Mouse (Mus musculus) MEL (cell line): ENCODE data around the gene Smurf1. TPM values are rescaled to one million over a fixed set of nuclear protein-coding genes. Genes with fewer than 3 reads are reported as not detected.

Source experiments
- DNase-seq: peaks from one replicate; pipeline ENCODE4 v3.0.0; 2011; ENCODE audit warnings: low read depth, low spot score
- H3K27ac ChIP-seq: 2 replicates; pipeline ENCODE4 v1.5.1; 2012; ENCODE audit warnings: low read depth, mild to moderate bottlenecking, control low read depth, low read length, moderate library complexity; ENCODE audit not compliant: control insufficient read depth
- H3K27me3 ChIP-seq, 2 experiments: fragments of 150-350 bp in 1 of 2; sonication (generic) in 1 of 2; 2 replicates each; pipeline ENCODE4 v1.6.1; 2012; ENCODE audit warnings: low read length in 2 of 2, mild to moderate bottlenecking in 2 of 2, improper control_type of control experiment in 1 of 2, moderate library complexity in 1 of 2; ENCODE audit not compliant: insufficient read depth in 2 of 2, control insufficient read depth in 1 of 2
- H3K36me3 ChIP-seq, 2 experiments: 2 replicates each; pipeline ENCODE4 v1.6.1; 2012 to 2014; ENCODE audit warnings: low read length in 2 of 2, improper control_type of control experiment in 1 of 2, inconsistent platforms in 1 of 2, mild to moderate bottlenecking in 1 of 2; ENCODE audit not compliant: insufficient read depth in 2 of 2, control insufficient read depth in 1 of 2
- H3K4me1 ChIP-seq, 2 experiments: fragments of 150-350 bp in 1 of 2; sonication (generic) in 1 of 2; 2 replicates each; pipeline ENCODE4 v1.6.1; 2012; ENCODE audit warnings: low read length in 2 of 2, improper control_type of control experiment in 1 of 2, mild to moderate bottlenecking in 1 of 2; ENCODE audit not compliant: insufficient read depth in 2 of 2, control insufficient read depth in 1 of 2
- H3K4me3 ChIP-seq, 2 experiments: fragments of 150-350 bp in 1 of 2; sonication (generic) in 1 of 2; 2 replicates each; pipeline ENCODE4 v1.5.1; 2012; ENCODE audit warnings: low read depth in 2 of 2, low read length in 2 of 2, mild to moderate bottlenecking in 2 of 2, moderate library complexity in 2 of 2, control low read depth in 1 of 2, improper control_type of control experiment in 1 of 2; ENCODE audit not compliant: control insufficient read depth in 1 of 2, insufficient read depth in 1 of 2
- H3K79me2 ChIP-seq: 2 replicates; pipeline ENCODE4 v1.6.1; 2012; ENCODE audit warnings: mild to moderate bottlenecking, low read length, moderate library complexity; ENCODE audit not compliant: control insufficient read depth, poor library complexity, insufficient read depth
- H3K9ac ChIP-seq: 2 replicates; pipeline ENCODE4 v1.6.1; 2012; ENCODE audit warnings: low read depth, mild to moderate bottlenecking, control low read depth, low read length, moderate library complexity; ENCODE audit not compliant: control insufficient read depth, poor library complexity, severe bottlenecking
- H3K9me3 ChIP-seq: fragments of 150-350 bp; sonication (generic); replicated peaks from 2 replicates; pipeline ENCODE4 v1.6.1; 2012; ENCODE audit warnings: mild to moderate bottlenecking, low read length, improper control_type of control experiment, moderate library complexity; ENCODE audit not compliant: insufficient read depth
- BHLHE40 ChIP-seq: IDR thresholded peaks from 2 replicates; pipeline ENCODE4 v1.6.1; 2012; ENCODE audit warnings: low read depth, mild to moderate bottlenecking, inconsistent platforms, low read length, improper control_type of control experiment, borderline replicate concordance
- CHD1 ChIP-seq: IDR thresholded peaks from 2 replicates; pipeline ENCODE4 v1.6.1; 2012; ENCODE audit warnings: low read depth, mild to moderate bottlenecking, inconsistent platforms, low read length, improper control_type of control experiment
- CHD2 ChIP-seq: IDR thresholded peaks from 2 replicates; pipeline ENCODE4 v1.6.1; 2011; ENCODE audit warnings: low read length, improper control_type of control experiment
- E2F4 ChIP-seq: IDR thresholded peaks from 2 replicates; pipeline ENCODE4 v1.6.1; 2011; ENCODE audit warnings: low read depth, low read length, improper control_type of control experiment, borderline replicate concordance
- EP300 ChIP-seq, 2 experiments: IDR thresholded peaks; 2 replicates each; pipeline ENCODE4 v1.6.1; 2011; ENCODE audit warnings: improper control_type of control experiment in 2 of 2, low read length in 2 of 2, low read depth in 1 of 2, mild to moderate bottlenecking in 1 of 2
- ETS1 ChIP-seq: IDR thresholded peaks from 2 replicates; pipeline ENCODE4 v1.6.1; 2012; ENCODE audit warnings: low read depth, mild to moderate bottlenecking, inconsistent platforms, low read length, improper control_type of control experiment, moderate library complexity
- GATA1 ChIP-seq: IDR thresholded peaks from 2 replicates; pipeline ENCODE4 v1.6.1; 2011; ENCODE audit warnings: low read depth, low read length, improper control_type of control experiment
- MAX ChIP-seq: IDR thresholded peaks from 2 replicates; pipeline ENCODE4 v1.6.1; 2011; ENCODE audit warnings: low read length, improper control_type of control experiment
- MAZ ChIP-seq: IDR thresholded peaks from 2 replicates; pipeline ENCODE4 v1.6.1; 2012; ENCODE audit warnings: low read depth, mild to moderate bottlenecking, inconsistent platforms, low read length, improper control_type of control experiment
- MXI1 ChIP-seq: IDR thresholded peaks from 2 replicates; pipeline ENCODE4 v1.6.1; 2011; ENCODE audit warnings: mild to moderate bottlenecking, low read depth, low read length, improper control_type of control experiment
- NRF1 ChIP-seq: IDR thresholded peaks from 2 replicates; pipeline ENCODE4 v1.6.1; 2014; ENCODE audit warnings: low read depth, mild to moderate bottlenecking, inconsistent platforms, low read length, improper control_type of control experiment, moderate library complexity; ENCODE audit not compliant: poor library complexity, insufficient read depth, severe bottlenecking
- POLR2A ChIP-seq, 2 experiments: IDR thresholded peaks; 2 replicates each; pipeline ENCODE4 v1.6.1; 2011 to 2012; ENCODE audit warnings: low read length in 2 of 2, mild to moderate bottlenecking in 2 of 2, control low read depth in 1 of 2, improper control_type of control experiment in 1 of 2, low read depth in 1 of 2, moderate library complexity in 1 of 2; ENCODE audit not compliant: control insufficient read depth in 1 of 2, insufficient read depth in 1 of 2, poor library complexity in 1 of 2
- POLR2AphosphoS2 ChIP-seq: IDR thresholded peaks from 2 replicates; pipeline ENCODE4 v1.6.1; 2011; ENCODE audit warnings: low read length, improper control_type of control experiment
- POLR2AphosphoS5 ChIP-seq: IDR thresholded peaks from 2 replicates; pipeline ENCODE4 v1.6.1; 2012; ENCODE audit warnings: low read depth, borderline replicate concordance, mild to moderate bottlenecking, inconsistent platforms, low read length, moderate library complexity, mixed read lengths
- RCOR1 ChIP-seq: IDR thresholded peaks from 2 replicates; pipeline ENCODE4 v1.6.1; 2012; ENCODE audit warnings: low read depth, mild to moderate bottlenecking, inconsistent platforms, low read length, improper control_type of control experiment
- TAL1 ChIP-seq: IDR thresholded peaks from 2 replicates; pipeline ENCODE4 v1.6.1; 2012; ENCODE audit warnings: mild to moderate bottlenecking, inconsistent platforms, low read length, moderate library complexity, mixed read lengths
- USF1 ChIP-seq: IDR thresholded peaks from 2 replicates; pipeline ENCODE4 v1.6.1; 2014; ENCODE audit warnings: low read depth, mild to moderate bottlenecking, inconsistent platforms, low read length, improper control_type of control experiment, moderate library complexity
- ZMIZ1 ChIP-seq: IDR thresholded peaks from 2 replicates; pipeline ENCODE4 v1.6.1; 2012; ENCODE audit warnings: low read depth, mild to moderate bottlenecking, inconsistent platforms, low read length, improper control_type of control experiment, moderate library complexity
- polyA plus RNA-seq, 2 experiments: library from polyadenylated mRNA; stranded (reverse) in 1 of 2; unstranded in 1 of 2; fragments of >175 nt in 1 of 2; fragments of >200 nt in 1 of 2; gene quantifications; 2 replicates each; pipeline versions ENCODE4 v1.2.1 to v1.2.4; 2012; ENCODE audit warnings: low replicate concordance in 2 of 2, low read depth in 1 of 2; ENCODE audit not compliant: insufficient read length in 2 of 2, insufficient read depth in 1 of 2, missing spikeins in 1 of 2
- total RNA-seq: library from RNA; depleted of rRNA; stranded (reverse); fragments of 300-350 nt; gene quantifications from 2 replicates; pipeline ENCODE4 v1.2.3, GENCODE M21; 2012

Smurf1 gene
- total and polyA plus RNA-seq, 3 experiments, result 4.0 to 10.6 TPM; not detected in 1

GRCm38 (mm10) chr5:144963401-144963800 is 2.2 kb downstream of the Smurf1 start:
- H3K4me1 ChIP-seq, result peaks cover 0 to 10% of the 10 kb centered on the region in 2 experiments; a peak in 3 of 4 replicates
- H3K27ac ChIP-seq, result no peak overlapping the region
- TF ChIP-seq MAZ (no peak), TAL1 (no peak), ETS1 (no peak), CHD1 (no peak)
- TF ChIP-seq, all 39 proteins: peak for 0
- Histone ChIP-seq H3K9ac (no peak overlapping the region), H3K27me3 (peaks cover 6% of the 10 kb centered on the region in 2 experiments), H3K36me3 (no peaks in the 10 kb centered on the region; a peak in 1 of 4 replicates), H3K79me2 (no peaks in the 10 kb centered on the region; the same call in 1 of the 2 replicates), H3K9me3 (no peaks in the 10 kb centered on the region), H3K4me3 (no peak overlapping the region)
- no peak for DNase-seq

GRCm38 (mm10) chr5:144958271-144958670 is 7.4 kb downstream of the Smurf1 start:
- no peaks in the 10 kb centered on the region for H3K27me3 ChIP-seq
- no peaks in the 10 kb centered on the region for H3K9me3 ChIP-seq
- H3K36me3 ChIP-seq, result no peaks in the 10 kb centered on the region
- DNase-seq, result no peak
- H3K4me3 ChIP-seq, result no peak overlapping the region
- H3K4me1 ChIP-seq, result no peaks in the 10 kb centered on the region
- H3K79me2 ChIP-seq, result no peaks in the 10 kb centered on the region
- TF ChIP-seq GATA1, result no peak
- no peak for TF ChIP-seq EP300 (IDR thresholded peaks at IDR 0.05; ENCODE audit: low read depth in 1 of 2, low read length in 2 of 2)
- TF ChIP-seq ZMIZ1, result no peak
- TF ChIP-seq TAL1, result no peak
- no peak for TF ChIP-seq ETS1
- no peak for TF ChIP-seq POLR2AphosphoS2
- TF ChIP-seq E2F4, result no peak
- no peak for TF ChIP-seq NRF1
- no peak for TF ChIP-seq BHLHE40
- TF ChIP-seq RCOR1, result no peak
- H3K27ac ChIP-seq, result no peak overlapping the region
- no peak overlapping the region for H3K9ac ChIP-seq

GRCm38 (mm10) chr5:144954432-144954831 is 11.2 kb downstream of the Smurf1 start:
- H3K36me3 ChIP-seq, result no peaks in the 10 kb centered on the region
- no peaks in the 10 kb centered on the region for H3K27me3 ChIP-seq
- no peak for DNase-seq
- no peak overlapping the region for H3K4me3 ChIP-seq
- H3K4me1 ChIP-seq, result no peaks in the 10 kb centered on the region
- no peaks in the 10 kb centered on the region for H3K79me2 ChIP-seq
- H3K9me3 ChIP-seq, result no peaks in the 10 kb centered on the region
- no peak overlapping the region for H3K9ac ChIP-seq
- no peak for TF ChIP-seq MXI1
- no peak for TF ChIP-seq MAX
- TF ChIP-seq NRF1, result no peak
- no peak for TF ChIP-seq POLR2A (IDR thresholded peaks at IDR 0.05; ENCODE audit: control insufficient read depth in 1 of 2, insufficient read depth in 1 of 2, low read depth in 1 of 2, low read length in 2 of 2, poor library complexity in 1 of 2)
- no peak for TF ChIP-seq ZMIZ1
- TF ChIP-seq CHD2, result no peak
- TF ChIP-seq POLR2AphosphoS5, result no peak
- TF ChIP-seq E2F4, result no peak
- no peak for TF ChIP-seq USF1
- H3K27ac ChIP-seq, result no peak overlapping the region
